Mouse (Mus musculus) Patski (cell line): ENCODE measurements around the gene Atl3. TPM values are rescaled to one million over a fixed set of nuclear protein-coding genes. Genes with fewer than 3 reads are reported as not detected.
A peak's percentile ranks its signal among the peaks of the same experiment; 100 is the strongest.

Source experiments
- ATAC-seq: fragments of 100-300 bp; one replicate; pipeline ENCODE4 v1.8.0; 2021
- CTCF ChIA-PET: fragments of 350-600 bp; sonication (Branson Sonifier 250); formaldehyde crosslinking; loops from one replicate; lab custom pipeline; 2022; ENCODE audit warnings: inconsistent platforms; lab: Charles Lee
- POLR2A ChIA-PET: fragments of 350-600 bp; sonication (Branson Sonifier 250); formaldehyde crosslinking; loops from one replicate; lab custom pipeline; 2022; ENCODE audit warnings: antibody characterized with exemption, inconsistent platforms; lab: Charles Lee
- DNase-seq: peaks from one replicate; pipeline ENCODE4 v3.0.0-alpha.2; 2011; ENCODE audit warnings: low read depth, low spot score
- H3K27me3 ChIP-seq: fragments of 371-371 bp; one replicate; pipeline ENCODE4 v1.5.1; 2021
- CTCF ChIP-seq: fragments of 100-300 bp; IDR thresholded peaks from one replicate; pipeline ENCODE4 v1.5.1; 2021
- in situ Hi-C: fragments of 300-500 bp; cut with MboI; formaldehyde crosslinking; loops from 3 replicates; pipeline ENCODE4 v1.11.1; 2018; ENCODE audit warnings: low pct_unique_long_range_greater_than_20kb, mixed read lengths
- polyA plus RNA-seq: library from polyadenylated mRNA; unstranded; gene quantifications from one replicate; pipeline ENCODE4 v1.2.3, GENCODE M21; 2021

Gene Atl3
- 84.9 TPM for polyA plus RNA-seq

GRCm38 (mm10) chr19:7493352-7494186, at the start of gene Atl3:
Gene Atl3 (plus strand): TSS chr19:7494040.
- DNase-seq: no peak
- ChIA-PET CTCF (interaction anchor here (2.8 kb wide), 1 partner anchor 10 kb away, joined by 6 read pairs; the partner anchor contains the start of gene Rtn3), POLR2A (interaction anchor here (0.9 to 1.8 kb wide), 2 partner anchors 12 to 15 kb away, joined by 3 to 5 read pairs; no protein-coding TSS in a partner anchor)
- in situ Hi-C loops: no loop called here
- ATAC-seq: no peak
- no peak for TF ChIP-seq CTCF
- H3K27me3 ChIP-seq: no peaks in the 10 kb centered on the region

- TF ChIP-seq CTCF: no peak
- DNase-seq (no peak), ATAC-seq (no peak)
- POLR2A ChIA-PET: no interaction called here
- in situ Hi-C loops: loop anchor here (5.0 kb wide), 1 partner anchor 152 kb away; no protein-coding TSS in a partner anchor
- no peaks in the 10 kb centered on the region for H3K27me3 ChIP-seq
- CTCF ChIA-PET: interaction anchor here (0.7 kb wide), 1 partner anchor 10 kb away, joined by 3 read pairs; no protein-coding TSS in a partner anchor
These were observed 48.7 kb upstream of the Atl3 start for GRCm38 (mm10) chr19:7445105-7445504.

- TF ChIP-seq CTCF: no peak
- no peaks in the 10 kb centered on the region for H3K27me3 ChIP-seq
- DNase-seq: no peak
- in situ Hi-C loops: loop anchor here (5.0 kb wide), 1 partner anchor 152 kb away; no protein-coding TSS in a partner anchor
- ChIA-PET CTCF (no interaction called here), POLR2A (no interaction called here)
- ATAC-seq: no peak
These were observed 48.2 kb upstream of the Atl3 start for GRCm38 (mm10) chr19:7445596-7445995.

GRCm38 (mm10) chr19:7456803-7457202, 37.0 kb upstream of the Atl3 start:
- no peak for DNase-seq
- ATAC-seq: no peak
- no peaks in the 10 kb centered on the region for H3K27me3 ChIP-seq
- CTCF ChIA-PET: interaction anchor here (1.3 kb wide), 1 partner anchor 13 kb away, joined by 4 read pairs; no protein-coding TSS in a partner anchor
- in situ Hi-C loops: no loop called here
- peak; percentile 40 for TF ChIP-seq CTCF
- POLR2A ChIA-PET: no interaction called here

GRCm38 (mm10) chr19:7458901-7459300, 34.9 kb upstream of the Atl3 start:
- ATAC-seq: peak; percentile 62

GRCm38 (mm10) chr19:7459370-7459769, 34.5 kb upstream of the Atl3 start:
- in situ Hi-C loops: no loop called here
- CTCF ChIA-PET: interaction anchor here (1.5 kb wide), 1 partner anchor 21 kb away, joined by 4 read pairs; no protein-coding TSS in a partner anchor
- TF ChIP-seq CTCF: no peak
- DNase-seq: no peak
- ATAC-seq: peak; percentile 56
- H3K27me3 ChIP-seq: no peaks in the 10 kb centered on the region
- POLR2A ChIA-PET: interaction anchor here (1.2 kb wide), 1 partner anchor 35 kb away, joined by 3 read pairs; no protein-coding TSS in a partner anchor

More at GRCm38 (mm10) chr19:7458901-7459300, 34.9 kb upstream of the Atl3 start:
- no peaks in the 10 kb centered on the region for H3K27me3 ChIP-seq
- CTCF ChIA-PET: interaction anchor here (0.7 to 1.5 kb wide), 2 partner anchors 7 to 22 kb away, joined by 4 to 5 read pairs; no protein-coding TSS in a partner anchor
- DNase-seq: no peak
- POLR2A ChIA-PET: interaction anchor here (1.2 kb wide), 1 partner anchor 35 kb away, joined by 3 read pairs; no protein-coding TSS in a partner anchor
- in situ Hi-C loops: no loop called here
- no peak for TF ChIP-seq CTCF

GRCm38 (mm10) chr19:7467915-7468314, 25.9 kb upstream of the Atl3 start:
- no peak for DNase-seq
- in situ Hi-C loops: no loop called here
- ChIA-PET POLR2A (interaction anchor here (1.0 kb wide), 1 partner anchor 11 kb away, joined by 3 read pairs; no protein-coding TSS in a partner anchor), CTCF (no interaction called here)
- H3K27me3 ChIP-seq: no peaks in the 10 kb centered on the region
- no peak for ATAC-seq
- no peak for TF ChIP-seq CTCF

- POLR2A ChIA-PET: no interaction called here
- CTCF ChIA-PET: no interaction called here
- ATAC-seq (no peak), DNase-seq (no peak)
- in situ Hi-C loops: no loop called here
- no peaks in the 10 kb centered on the region for H3K27me3 ChIP-seq
- TF ChIP-seq CTCF: no peak
These were observed 23.2 kb upstream of the Atl3 start for GRCm38 (mm10) chr19:7470643-7471042.

GRCm38 (mm10) chr19:7479751-7480248, 14.0 kb upstream of the Atl3 start:
- POLR2A ChIA-PET: interaction anchor here (1.2 kb wide), 1 partner anchor 19 kb away, joined by 5 read pairs; no protein-coding TSS in a partner anchor
- TF ChIP-seq CTCF: no peak
- H3K27me3 ChIP-seq: no peaks in the 10 kb centered on the region
- CTCF ChIA-PET: interaction anchor here (1.3 kb wide), 1 partner anchor 20 kb away, joined by 4 read pairs; no protein-coding TSS in a partner anchor
- in situ Hi-C loops: no loop called here
- DNase-seq (no peak), ATAC-seq (no peak)

- no peak for TF ChIP-seq CTCF
- ChIA-PET POLR2A (interaction anchor here (2.0 kb wide), 1 partner anchor 12 kb away, joined by 5 read pairs; the partner anchor contains the start of gene Atl3), CTCF (interaction anchor here (1.2 kb wide), 1 partner anchor 16 kb away, joined by 3 read pairs; no protein-coding TSS in a partner anchor)
- ATAC-seq (no peak), DNase-seq (no peak)
- in situ Hi-C loops: no loop called here
- H3K27me3 ChIP-seq: no peaks in the 10 kb centered on the region
These were observed 12.1 kb upstream of the Atl3 start for GRCm38 (mm10) chr19:7481541-7482265.
